Mouse (Mus musculus) testis, adult 2 months (tissue): ENCODE data around the gene Rbsn.

ENCODE experiments used
- CTCF ChIP-seq: fragments of 200-500 bp; IDR thresholded peaks from 2 replicates; pipeline ENCODE4 v1.5.1; 2012; ENCODE audit warnings: low read depth, mild to moderate bottlenecking, inconsistent platforms, low read length, moderate library complexity; ENCODE audit not compliant: control insufficient read depth, insufficient read depth, insufficient replicate concordance
- POLR2A ChIP-seq: fragments of 200-500 bp; IDR thresholded peaks from 2 replicates; pipeline ENCODE4 v1.6.1; 2012; ENCODE audit warnings: low read depth, mild to moderate bottlenecking, inconsistent platforms, low read length, moderate library complexity; ENCODE audit not compliant: control insufficient read depth

DNA sequence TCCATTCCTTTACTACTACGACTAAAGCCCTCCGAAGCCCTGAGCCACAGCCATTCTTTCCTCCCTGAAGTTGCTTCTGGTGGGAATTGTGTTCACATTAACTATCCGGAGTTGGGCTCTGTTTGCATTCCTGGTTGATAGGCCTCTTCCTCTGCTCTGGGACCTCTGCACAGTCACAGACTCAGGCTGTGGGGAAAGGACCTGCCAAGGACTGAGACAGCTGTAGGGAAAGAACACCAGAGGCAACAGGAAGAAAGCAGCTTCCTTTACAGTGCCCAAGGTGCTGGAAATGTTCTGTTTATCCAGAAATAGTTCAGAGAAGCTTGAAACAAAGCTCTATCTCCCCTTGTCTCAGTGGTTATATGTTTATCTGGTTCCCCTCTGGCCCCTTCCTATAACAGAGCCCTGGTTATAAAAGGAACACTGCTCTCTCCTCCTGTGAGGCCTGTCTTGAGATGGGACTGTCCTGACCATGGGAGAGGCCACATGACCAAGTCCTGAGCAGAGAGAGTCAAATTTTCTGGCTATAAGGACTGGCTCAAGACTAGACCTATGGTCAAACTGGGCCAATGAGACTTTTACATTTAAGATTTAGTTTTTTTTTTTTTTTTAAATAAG is 38.6 kb upstream of the Rbsn start:
- TF ChIP-seq CTCF (no peak), POLR2A (no peak)
